Mouse (Mus musculus): ENCODE measurements around the gene Spag9. TPM values are rescaled to one million over a fixed set of nuclear protein-coding genes. Genes with fewer than 3 reads are reported as not detected.

Spag9 gene
- total and polyA plus RNA-seq, 3 experiments: 23.9 to 155 (median 131) TPM

DNA sequence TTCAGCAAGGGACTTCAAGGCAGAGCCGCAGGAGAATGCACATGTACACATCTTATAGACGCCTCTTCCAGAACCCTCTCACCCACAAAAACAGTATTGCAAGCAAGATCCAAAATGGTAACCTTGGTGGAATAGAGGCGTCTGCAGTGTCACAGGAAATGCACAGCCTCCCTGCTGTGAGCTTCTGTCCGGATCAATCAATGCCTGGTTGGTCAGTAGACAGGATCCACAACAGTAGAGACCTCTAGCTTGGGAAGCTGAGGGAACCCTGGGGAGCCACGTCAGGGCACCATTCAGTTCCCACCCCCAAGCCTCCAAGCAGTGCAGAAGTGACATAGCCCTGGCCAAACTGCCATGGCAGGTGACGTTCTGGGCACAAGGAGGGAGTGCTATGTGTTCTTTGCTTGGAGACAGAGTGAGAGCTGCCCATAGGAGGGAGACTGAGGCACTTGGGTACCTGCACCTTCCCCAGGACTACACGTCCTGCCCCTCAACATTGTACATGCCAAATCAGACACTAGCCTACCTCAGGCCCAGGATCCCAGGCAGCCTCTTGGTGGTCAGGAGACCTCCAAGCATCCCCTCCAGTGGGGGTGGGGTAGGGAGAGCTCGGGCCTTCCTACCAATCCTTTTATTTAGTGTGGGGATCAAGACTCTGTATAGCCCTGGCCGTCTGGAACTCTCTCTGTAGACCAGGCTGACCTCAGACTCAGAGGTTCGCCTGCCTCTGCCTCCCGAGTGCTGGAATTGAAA, 151.0 kb downstream of the Spag9 start:
- H3K27ac ChIP-seq: no peak overlapping the region
- H3K4me3 ChIP-seq: no peak overlapping the region
- H3K27me3 ChIP-seq (ENCODE audit: control insufficient read depth, insufficient read depth, low read length): no peaks in the 10 kb centered on the region
- peaks cover 2% of the 10 kb centered on the region; the same call in 1 of the 2 replicates for H3K4me1 ChIP-seq (ENCODE audit: control insufficient read depth, insufficient read depth, low read length)
- no peaks in the 10 kb centered on the region for H3K36me3 ChIP-seq (ENCODE audit: control insufficient read depth, insufficient read depth, low read length)
- H3K79me2 ChIP-seq (replicated peaks; ENCODE audit: control insufficient read depth, insufficient read depth, low read length): no peaks in the 10 kb centered on the region
- DNase-seq: no peak
- H3K9ac ChIP-seq (ENCODE audit: low read depth, low read length): no peak overlapping the region
- WGBS: 84% methylated on average over 11 of the region's 11 CpGs
- TF ChIP-seq POLR2A (IDR thresholded peaks at IDR 0.05; ENCODE audit: insufficient read depth, low read depth, low read length) (no peak), EP300 (IDR thresholded peaks at IDR 0.05; ENCODE audit: insufficient read depth, low read depth, low read length) (no peak), CTCF (IDR thresholded peaks at IDR 0.05) (no peak)
- intact Hi-C loops (cut with DNase I): no loop called here

DNA sequence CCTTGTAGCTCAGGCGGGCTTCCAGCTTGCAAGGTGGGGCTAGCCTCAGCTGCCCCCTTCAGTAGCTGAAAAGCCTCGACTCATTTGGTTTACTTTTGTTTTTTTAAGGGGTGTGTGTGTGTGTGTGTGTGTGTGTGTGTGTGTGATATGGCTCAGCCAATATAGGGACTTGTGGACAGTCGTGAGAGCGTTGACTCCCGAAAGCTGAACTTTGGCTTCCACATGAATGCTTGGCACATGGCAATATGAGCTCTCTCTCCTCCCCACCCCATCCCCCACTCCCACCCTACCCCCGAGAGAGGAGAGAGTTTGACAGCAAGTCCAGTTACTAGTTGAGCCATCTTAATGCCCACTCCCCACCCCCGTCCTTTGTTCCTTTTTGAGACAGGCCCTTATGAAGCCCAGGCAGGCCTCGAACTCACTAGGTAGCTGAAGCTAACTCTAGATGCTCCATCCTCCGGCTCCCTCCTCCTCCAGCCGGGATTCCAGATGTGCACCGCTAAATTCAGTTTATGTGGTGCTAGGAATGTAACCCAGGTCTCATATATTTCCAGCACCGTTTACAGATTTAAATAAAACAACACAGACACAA, 152.3 kb downstream of the Spag9 start:
- intact Hi-C loops (cut with DNase I): loop anchor here (2.0 kb wide), 1 partner anchor 13 kb away; no protein-coding TSS in a partner anchor
- peaks cover 2% of the 10 kb centered on the region; the same call in 1 of the 2 replicates for H3K4me1 ChIP-seq (ENCODE audit: control insufficient read depth, insufficient read depth, low read length)
- 70% methylated on average over 12 of the region's 12 CpGs for WGBS

DNA sequence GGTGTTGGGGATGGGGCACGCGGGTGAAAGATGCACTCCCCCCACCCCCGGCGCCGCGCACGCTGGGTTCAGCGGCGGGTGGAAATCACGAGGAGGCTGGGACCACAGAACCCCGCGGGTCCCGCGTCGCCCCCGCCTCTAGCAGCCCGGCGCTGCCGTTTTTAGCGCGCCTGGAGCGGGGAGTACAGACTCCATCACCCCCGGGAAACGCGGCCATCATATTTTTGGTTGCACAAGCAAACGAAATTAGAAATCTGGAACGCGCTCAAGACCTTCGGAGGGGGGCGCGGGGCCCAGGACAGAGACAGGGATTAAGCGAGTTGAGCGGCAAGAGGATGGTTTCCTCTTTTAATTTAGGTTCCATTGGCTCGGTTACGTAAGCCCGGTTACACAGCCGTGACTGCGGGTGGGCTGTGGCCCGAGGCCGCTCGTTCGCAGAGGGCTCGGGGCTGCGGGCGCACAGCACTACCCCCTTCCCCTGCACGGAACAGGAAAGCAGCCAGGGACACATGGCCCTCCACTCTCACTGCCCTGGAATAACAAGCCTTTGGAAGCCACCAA, 153.1 kb downstream of the Spag9 start:
- Histone ChIP-seq H3K4me3 (peak overlapping the region; percentile 62), H3K9ac (ENCODE audit: low read depth, low read length) (peak overlapping the region; percentile 80), H3K27ac (peak overlapping the region; percentile 90), H3K4me1 (ENCODE audit: control insufficient read depth, insufficient read depth, low read length) (peaks cover 2% of the 10 kb centered on the region; the same call in 1 of the 2 replicates), H3K27me3 (ENCODE audit: control insufficient read depth, insufficient read depth, low read length) (no peaks in the 10 kb centered on the region), H3K36me3 (ENCODE audit: control insufficient read depth, insufficient read depth, low read length) (no peaks in the 10 kb centered on the region), H3K79me2 (replicated peaks; ENCODE audit: control insufficient read depth, insufficient read depth, low read length) (no peaks in the 10 kb centered on the region)
- WGBS: under 1% methylated on average over 46 of the region's 46 CpGs
- TF ChIP-seq EP300 (IDR thresholded peaks at IDR 0.05; ENCODE audit: insufficient read depth, low read depth, low read length) (0 out of 2 replicates have a peak, but pooled peaks have one; percentile 18), CTCF (IDR thresholded peaks at IDR 0.05) (no peak)
- DNase-seq: peak; percentile 66 to 67
- intact Hi-C loops (cut with DNase I): loop anchor here (2.0 kb wide), 1 partner anchor 14 kb away; no protein-coding TSS in a partner anchor

More for the DNA sequence above, 152.3 kb downstream of the Spag9 start:
- H3K27me3 ChIP-seq (ENCODE audit: control insufficient read depth, insufficient read depth, low read length): no peaks in the 10 kb centered on the region
- H3K36me3 ChIP-seq (ENCODE audit: control insufficient read depth, insufficient read depth, low read length): no peaks in the 10 kb centered on the region
- no peak overlapping the region for H3K9ac ChIP-seq (ENCODE audit: low read depth, low read length)
- H3K27ac ChIP-seq: no peak overlapping the region; the same call in 1 of the 2 replicates
- TF ChIP-seq EP300 (IDR thresholded peaks at IDR 0.05; ENCODE audit: insufficient read depth, low read depth, low read length) (no peak), CTCF (IDR thresholded peaks at IDR 0.05) (no peak), POLR2A (IDR thresholded peaks at IDR 0.05; ENCODE audit: insufficient read depth, low read depth, low read length) (no peak)
- no peak overlapping the region for H3K4me3 ChIP-seq
- no peak for DNase-seq
- no peaks in the 10 kb centered on the region for H3K79me2 ChIP-seq (replicated peaks; ENCODE audit: control insufficient read depth, insufficient read depth, low read length)

DNA sequence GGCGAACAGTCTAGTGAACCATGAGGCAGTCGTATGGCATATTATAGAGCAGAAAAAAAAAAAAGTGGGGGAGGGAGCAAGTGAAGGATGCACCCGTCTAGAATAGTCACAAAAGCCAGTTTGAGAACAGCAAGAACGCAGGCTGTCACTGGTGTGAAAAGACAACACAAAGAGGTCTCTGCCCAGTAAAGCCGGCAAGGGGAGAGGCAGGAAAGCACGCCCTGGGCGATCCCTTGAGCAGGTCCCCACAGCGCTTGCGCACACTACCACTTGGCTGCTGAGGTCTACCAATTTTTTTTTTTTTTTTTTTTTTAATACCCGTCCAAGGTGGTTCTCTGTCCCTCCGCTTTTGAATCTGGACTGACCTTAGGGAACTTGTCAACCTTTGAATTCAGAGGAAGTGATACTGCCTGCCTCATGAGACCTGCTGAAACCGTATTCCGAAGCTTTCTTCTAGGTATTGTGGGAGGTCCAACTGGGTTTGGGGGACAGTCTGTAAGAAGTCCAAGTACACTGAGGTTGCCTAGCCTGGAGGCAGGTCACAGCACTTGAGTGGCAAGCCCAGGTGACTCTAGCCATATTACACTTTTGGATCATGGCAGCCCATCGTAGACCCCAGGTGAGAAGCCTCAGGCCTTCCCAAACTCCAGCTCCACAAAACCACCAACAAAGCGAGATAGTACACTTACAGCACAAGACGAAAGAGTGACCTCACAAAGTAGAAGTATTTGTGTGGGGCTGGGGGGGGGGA, 153.8 kb downstream of the Spag9 start:
- Histone ChIP-seq H3K27ac (peak overlapping the region; percentile 90), H3K79me2 (replicated peaks; ENCODE audit: control insufficient read depth, insufficient read depth, low read length) (no peaks in the 10 kb centered on the region), H3K27me3 (ENCODE audit: control insufficient read depth, insufficient read depth, low read length) (no peaks in the 10 kb centered on the region), H3K4me3 (peak overlapping the region; percentile 62), H3K36me3 (ENCODE audit: control insufficient read depth, insufficient read depth, low read length) (no peaks in the 10 kb centered on the region), H3K9ac (ENCODE audit: low read depth, low read length) (peak overlapping the region; percentile 80), H3K4me1 (ENCODE audit: control insufficient read depth, insufficient read depth, low read length) (peaks cover 2% of the 10 kb centered on the region; the same call in 1 of the 2 replicates)
- peak; percentile 67 for TF ChIP-seq POLR2A (IDR thresholded peaks at IDR 0.05; ENCODE audit: insufficient read depth, low read depth, low read length)
- TF ChIP-seq EP300 (IDR thresholded peaks at IDR 0.05; ENCODE audit: insufficient read depth, low read depth, low read length): 0 out of 2 replicates have a peak, but pooled peaks have one; percentile 1
- no peak for TF ChIP-seq CTCF (IDR thresholded peaks at IDR 0.05)
- WGBS: 30% methylated on average over 16 of the region's 16 CpGs
- DNase-seq: peak; percentile 62 to 66
- intact Hi-C loops (cut with DNase I): loop anchor here (2.0 kb wide), 1 partner anchor 15 kb away; no protein-coding TSS in a partner anchor

DNA sequence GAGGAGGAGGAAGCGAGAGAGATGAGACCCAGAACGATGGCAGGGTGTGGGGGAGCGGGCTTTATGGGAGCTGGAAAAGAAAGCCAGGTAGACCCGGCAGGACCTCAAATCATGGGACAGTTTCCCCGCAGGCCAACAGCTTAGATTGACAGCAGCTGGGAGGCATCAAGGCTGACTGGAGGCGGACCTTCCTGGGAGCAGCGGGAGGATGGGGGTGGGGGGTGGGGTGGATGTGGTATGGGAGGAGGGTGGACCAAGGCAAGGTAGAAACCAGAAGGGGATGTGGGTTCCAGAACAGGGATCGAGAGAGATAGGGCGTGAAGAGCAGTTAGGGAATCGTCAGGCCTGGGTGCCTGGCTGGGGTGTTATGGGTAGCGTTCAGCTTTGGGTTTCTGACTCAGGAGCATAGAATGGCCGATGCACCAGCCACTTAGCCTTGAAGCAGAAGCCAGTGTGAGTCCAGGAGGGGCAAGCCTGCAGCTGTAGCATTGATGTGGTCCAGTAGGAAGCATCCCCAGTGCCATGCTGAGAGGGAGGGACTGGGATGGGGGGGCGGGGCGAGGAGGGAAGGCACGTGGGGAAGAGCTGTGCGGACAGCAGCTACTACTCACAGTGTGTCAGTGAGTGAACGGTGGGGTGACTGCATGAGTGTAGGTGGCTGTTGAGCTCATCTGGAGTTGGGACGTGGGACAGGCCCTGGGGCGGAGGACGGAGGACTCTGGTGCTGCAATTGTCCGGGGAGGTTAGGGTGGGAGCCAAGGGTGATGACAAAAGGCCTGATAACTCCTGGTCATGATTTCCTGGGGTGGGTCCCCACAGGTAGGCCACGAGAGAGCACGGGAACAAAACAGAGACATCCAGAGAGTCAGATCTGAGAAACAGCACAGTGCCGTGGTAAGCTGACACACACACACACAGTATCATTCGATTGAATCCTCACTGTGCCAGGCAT, 154.9 kb downstream of the Spag9 start:
- Histone ChIP-seq H3K36me3 (ENCODE audit: control insufficient read depth, insufficient read depth, low read length) (no peaks in the 10 kb centered on the region), H3K4me1 (ENCODE audit: control insufficient read depth, insufficient read depth, low read length) (peaks cover 2% of the 10 kb centered on the region; the same call in 1 of the 2 replicates), H3K4me3 (no peak overlapping the region), H3K27me3 (ENCODE audit: control insufficient read depth, insufficient read depth, low read length) (no peaks in the 10 kb centered on the region), H3K9ac (ENCODE audit: low read depth, low read length) (no peak overlapping the region), H3K79me2 (replicated peaks; ENCODE audit: control insufficient read depth, insufficient read depth, low read length) (no peaks in the 10 kb centered on the region), H3K27ac (no peak overlapping the region)
- TF ChIP-seq CTCF (IDR thresholded peaks at IDR 0.05) (no peak), EP300 (IDR thresholded peaks at IDR 0.05; ENCODE audit: insufficient read depth, low read depth, low read length) (no peak), POLR2A (IDR thresholded peaks at IDR 0.05; ENCODE audit: insufficient read depth, low read depth, low read length) (no peak)
- no peak for DNase-seq
- WGBS: 59% methylated on average over 25 of the region's 25 CpGs
- intact Hi-C loops (cut with DNase I): no loop called here

Measured in heart, adult 2 months (tissue).